Mouse (Mus musculus) CH12.LX (cell line): ENCODE measurements around the gene Cckbr.

Source experiments
- CHD2 ChIP-seq: IDR thresholded peaks from 2 replicates; pipeline ENCODE4 v1.6.1; 2011; ENCODE audit warnings: low read length, improper control_type of control experiment
- CTCF ChIP-seq, 2 experiments: IDR thresholded peaks in 1 of 2; conservative IDR thresholded peaks in 1 of 2; 2 replicates each; pipeline ENCODE4 v1.5.1; 2011 to 2012; ENCODE audit warnings: low read depth in 2 of 2, low read length in 2 of 2, improper control_type of control experiment in 1 of 2, inconsistent platforms in 1 of 2, mild to moderate bottlenecking in 1 of 2, moderate library complexity in 1 of 2
- TCF12 ChIP-seq: IDR thresholded peaks from 2 replicates; pipeline ENCODE4 v1.6.1; 2014; ENCODE audit warnings: low read depth, mild to moderate bottlenecking, inconsistent platforms, low read length, improper control_type of control experiment
- ZNF384 ChIP-seq: IDR thresholded peaks from 2 replicates; pipeline ENCODE4 v1.6.1; 2012; ENCODE audit warnings: low read depth, low read length, improper control_type of control experiment, inconsistent platforms

DNA sequence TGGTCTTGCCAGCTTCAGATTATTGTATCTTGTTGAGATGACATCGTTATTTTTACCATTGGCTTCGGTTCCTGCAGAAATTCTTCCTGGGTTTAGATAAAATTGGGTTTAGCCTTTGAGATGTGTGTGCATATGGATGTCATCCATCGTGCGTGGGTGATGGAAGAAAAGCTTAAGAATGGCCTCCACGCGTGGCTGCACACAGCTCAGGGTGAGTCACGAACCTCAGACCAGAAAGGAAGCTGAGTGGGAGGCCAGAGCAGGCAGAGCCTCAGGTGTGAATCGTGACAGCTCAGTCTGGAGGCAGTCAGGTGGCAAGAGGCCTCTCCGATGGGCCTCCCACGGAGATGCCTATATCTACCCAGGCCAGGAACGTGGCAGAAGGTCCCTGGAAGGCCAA, 93.8 kb downstream of the Cckbr start:
- TF ChIP-seq TCF12 (no peak), CHD2 (no peak), ZNF384 (no peak), CTCF (conservative IDR thresholded peaks at IDR 0.05 in 1 of 2, IDR thresholded peaks at IDR 0.05 in 1 of 2; ENCODE audit: low read depth in 2 of 2, low read length in 2 of 2) (no peak)
